ENCODE assay signal across 25 mouse cellular contexts in the genomic region with DNA sequence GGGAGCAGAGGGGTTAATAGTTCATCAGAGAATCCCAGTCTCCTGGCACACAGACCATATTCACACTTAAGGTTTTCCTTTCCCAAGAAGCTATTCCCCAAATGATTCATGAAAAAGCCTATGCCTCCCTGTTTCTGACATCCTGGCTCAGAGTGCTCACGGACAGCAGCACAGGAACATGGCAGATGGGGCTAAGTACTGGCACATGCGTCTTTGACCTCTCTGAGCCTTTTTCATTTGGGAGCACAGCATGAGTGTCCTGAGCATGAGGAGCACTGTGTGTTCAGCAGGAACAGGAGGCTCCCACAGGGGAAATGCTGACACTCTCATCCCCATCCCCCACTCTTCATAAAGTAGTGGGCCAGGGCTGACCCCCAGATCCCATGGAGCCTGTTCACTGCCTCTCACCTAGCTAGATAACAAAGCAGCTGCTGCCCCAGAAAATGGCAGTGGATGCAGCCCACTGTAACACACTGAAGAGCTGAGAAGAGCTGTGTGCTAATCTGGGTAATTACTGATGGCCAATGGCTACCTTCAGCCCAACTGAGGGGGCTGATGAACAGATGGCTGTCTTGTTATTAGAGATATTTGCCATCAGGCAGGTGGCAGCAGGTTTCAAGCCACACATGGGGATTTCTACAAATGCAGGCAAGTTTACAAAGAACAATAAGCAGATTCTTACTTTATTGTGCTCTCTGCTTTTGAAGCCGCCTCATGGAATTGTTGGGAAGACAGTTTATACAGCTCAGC. TPM values are rescaled to one million over a fixed set of nuclear protein-coding genes. Genes with fewer than 3 reads are reported as not detected.
DNase-seq lines count a peak whose midpoint lies in the region; ATAC-seq and TF ChIP-seq lines count a peak whose summit lies in the region.
"Had no signal": no experiment of that assay in that cellular context is flagged by ENCODE, and none has a peak within 500 bp of the region (broad histone marks: within the 10 kb centered on the region; RNA-seq: fewer than 3 reads in every experiment).

No protein-coding gene starts in this region.

- no peak for ATAC-seq in hindbrain, embryonic 12.5 days (ENCODE audit: low FRiP score)
- ATAC-seq: activated CD4-positive, CD25-positive, alpha-beta regulatory T cell, adult 4 months; forebrain, postnatal 0 days; intestine, embryonic 15.5 days had no signal

- H3K4me1 ChIP-seq in hindbrain, embryonic 10.5 days (replicated peaks) = peaks cover 7% of the 10 kb centered on the region
- H3K4me1 ChIP-seq in hindbrain, embryonic 12.5 days = peaks cover 6% of the 10 kb centered on the region; the same call in 1 of the 2 replicates
- H3K4me1 ChIP-seq in cerebellum, adult 2 months (ENCODE audit: control insufficient read depth, insufficient read depth, low read length) = peaks cover 31% of the 10 kb centered on the region
- H3K4me1 ChIP-seq: hindbrain, embryonic 15.5 days; intestine, embryonic 15.5 days had no signal

- no peaks in the 10 kb centered on the region for H3K27me3 ChIP-seq in hindbrain, embryonic 10.5 days (ENCODE audit: insufficient read depth, poor library complexity, severe bottlenecking)
- H3K27me3 ChIP-seq in hindbrain, embryonic 12.5 days = no peaks in the 10 kb centered on the region
- no peaks in the 10 kb centered on the region for H3K27me3 ChIP-seq in cerebellum, adult 2 months (ENCODE audit: control insufficient read depth, insufficient read depth, low read length)
- H3K27me3 ChIP-seq: hindbrain, embryonic 15.5 days; intestine, embryonic 15.5 days; lung, embryonic 15.5 days had no signal

- H3K27ac ChIP-seq in hindbrain, embryonic 10.5 days = no peak overlapping the region
- H3K27ac ChIP-seq in hindbrain, embryonic 12.5 days = no peak overlapping the region
- peak overlapping the region; percentile 14 for H3K27ac ChIP-seq in cerebellum, adult 2 months (ENCODE audit: insufficient read depth, low read length)
- H3K27ac ChIP-seq: heart, adult 2 months; hindbrain, embryonic 15.5 days; intestine, embryonic 15.5 days; liver, embryonic 15.5 days; lung, embryonic 15.5 days; stomach, postnatal 0 days had no signal

- TF ChIP-seq POLR2A in cerebellum, adult 2 months (IDR thresholded peaks at IDR 0.05; ENCODE audit: borderline replicate concordance, insufficient read depth, low read length) = no peak

- H3K36me3 ChIP-seq in hindbrain, embryonic 10.5 days = no peaks in the 10 kb centered on the region
- H3K36me3 ChIP-seq in hindbrain, embryonic 12.5 days = no peaks in the 10 kb centered on the region
- H3K36me3 ChIP-seq: hindbrain, embryonic 15.5 days; intestine, embryonic 15.5 days; liver, embryonic 15.5 days; lung, embryonic 15.5 days had no signal

- TF ChIP-seq CTCF in cerebellum, adult 2 months (IDR thresholded peaks at IDR 0.05; ENCODE audit: borderline replicate concordance, insufficient read depth, low read depth, low read length) = no peak

- no peak overlapping the region for H3K4me3 ChIP-seq in hindbrain, embryonic 10.5 days
- H3K4me3 ChIP-seq in hindbrain, embryonic 12.5 days = no peak overlapping the region
- no peak overlapping the region for H3K4me3 ChIP-seq in cerebellum, adult 2 months (replicated peaks; ENCODE audit: insufficient read depth, low read depth, low read length)
- H3K4me3 ChIP-seq: heart, adult 2 months; hindbrain, embryonic 15.5 days; intestine, embryonic 15.5 days; liver, embryonic 15.5 days; lung, embryonic 15.5 days; megakaryocyte, embryonic 14.5 days had no signal

- no peaks in the 10 kb centered on the region for H3K9me3 ChIP-seq in hindbrain, embryonic 10.5 days
- no peaks in the 10 kb centered on the region for H3K9me3 ChIP-seq in hindbrain, embryonic 12.5 days (replicated peaks)
- H3K9me3 ChIP-seq: hindbrain, embryonic 15.5 days; intestine, embryonic 15.5 days; liver, embryonic 15.5 days; lung, embryonic 15.5 days; megakaryocyte, embryonic 14.5 days had no signal

- no peak overlapping the region for H3K4me2 ChIP-seq in hindbrain, embryonic 12.5 days (replicated peaks)
- H3K4me2 ChIP-seq: hindbrain, embryonic 15.5 days; intestine, embryonic 15.5 days; liver, embryonic 15.5 days; lung, embryonic 15.5 days had no signal

- no peak overlapping the region for H3K9ac ChIP-seq in hindbrain, embryonic 12.5 days
- H3K9ac ChIP-seq: forebrain, postnatal 0 days; hindbrain, embryonic 15.5 days; intestine, embryonic 15.5 days; liver, embryonic 15.5 days; lung, embryonic 15.5 days had no signal

- peak; percentile 2 for DNase-seq in hindbrain, embryonic 10.5 days (ENCODE audit: low spot score)
- peak; percentile 73 for DNase-seq in cerebellum, adult 11 months
- peak; percentile 73 to 83 for DNase-seq in cerebellum, adult 2 months
- peak; percentile 59 to 66 for DNase-seq in cerebellum, postnatal 25 days
- DNase-seq in urinary bladder, postnatal 36 days (ENCODE audit: low spot score in 2 of 2) = no peak
- DNase-seq in adrenal gland, postnatal 4 days (ENCODE audit: low spot score in 2 of 2) = no peak
- DNase-seq in thymus, postnatal 25 days = no peak
- DNase-seq: adrenal gland, postnatal 10 days; forebrain, postnatal 0 days; gastrocnemius, postnatal 25 days; heart, adult 2 months; kidney, adult 8-10 months; kidney, postnatal 10 days; left cerebral cortex, postnatal 4 days; liver; lung, postnatal 36 days; thymus, adult 2 months had no signal

- 80% methylated on average over 3 of the region's 3 CpGs for WGBS in hindbrain, embryonic 10.5 days
- WGBS in hindbrain, embryonic 12.5 days = 76% methylated on average over 3 of the region's 3 CpGs
- 31% methylated on average over 3 of the region's 3 CpGs for WGBS in cerebellum, adult 2 months

RNA-seq across cellular contexts. Expression of a gene that starts 56.8 kb away (rescaled TPM):
- 29.1 and 35.5 TPM in 2 replicates for polyA plus RNA-seq in hindbrain, embryonic 10.5 days (2016; fragmentation: Nextera tagmentation; extraction: Ambion mirVana)
- 62.8 and 65.2 TPM in 2 replicates for polyA plus RNA-seq in hindbrain, embryonic 12.5 days (2016; fragmentation: Nextera tagmentation; extraction: Ambion mirVana)
- 50.0 and 59.7 TPM in 2 replicates for polyA plus RNA-seq in cerebellum, adult 2 months (2012; rRNA removed)
- 10 to 100 TPM; 67.4 to 77.6 TPM for total RNA-seq in adrenal gland, postnatal 4 days (2021)

Comparison
In these comparisons a context has a peak if more than half of its experiments do, and no peak if none do; other contexts are left out.
1. DNase-seq: peak in hindbrain, embryonic 10.5 days (single experiment), cerebellum, adult 11 months (single experiment), cerebellum, adult 2 months (2 of 2) and cerebellum, postnatal 25 days (2 of 2); none in urinary bladder, postnatal 36 days (0 of 2), adrenal gland, postnatal 4 days (0 of 2) and thymus, postnatal 25 days (single experiment).